Mouse (Mus musculus): Measurements from ENCODE around the gene Itga2b. TPM values are rescaled to one million over a fixed set of nuclear protein-coding genes. Genes with fewer than 3 reads are reported as not detected.
A peak's percentile ranks its signal among the peaks of the same experiment; 100 is the strongest.

Gene Itga2b
- polyA plus RNA-seq, 1 experiment from 2014 or later: 6.6 TPM

DNA sequence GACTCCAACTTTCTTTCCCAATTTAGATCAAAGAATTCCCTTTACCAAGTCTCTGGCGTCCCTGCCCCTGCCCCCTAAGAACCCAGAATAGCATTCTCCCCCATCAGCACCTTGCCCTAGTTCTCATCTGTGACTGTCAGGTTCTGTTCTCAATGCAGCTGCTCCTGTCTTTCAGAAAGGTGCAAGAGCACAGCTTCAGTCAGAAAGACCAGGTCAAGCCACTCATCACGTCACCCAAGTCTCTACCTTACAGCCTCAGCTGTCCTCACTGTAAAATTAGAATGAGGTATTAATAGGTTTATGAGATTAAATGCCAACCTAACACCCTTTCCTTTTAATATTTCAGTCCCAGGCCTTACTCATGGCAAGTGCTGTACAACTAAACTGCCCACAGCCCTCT, 23.3 kb upstream of the Itga2b start:
- Histone ChIP-seq H3K9me3 (ENCODE audit: control insufficient read depth, low read length) (no peaks in the 10 kb centered on the region), H3K36me3 (ENCODE audit: control insufficient read depth, insufficient read depth, low read length) (peaks cover 39% of the 10 kb centered on the region), H3K4me1 (ENCODE audit: control insufficient read depth, insufficient read depth, low read length) (no peaks in the 10 kb centered on the region), H3K27ac (replicated peaks; ENCODE audit: low read depth, low read length) (no peak overlapping the region), H3K9ac (ENCODE audit: low read depth, low read length) (no peak overlapping the region), H3K4me2 (ENCODE audit: low read depth, low read length) (no peak overlapping the region), H3K27me3 (replicated peaks; ENCODE audit: control insufficient read depth, insufficient read depth, low read length) (no peaks in the 10 kb centered on the region), H3K4me3 (ENCODE audit: low read depth, low read length) (no peak overlapping the region)
- no peak for ATAC-seq (ENCODE audit: low read depth)
- 94% methylated on average over 2 of the region's 2 CpGs for WGBS
- peak; percentile 25 for DNase-seq (ENCODE audit: low spot score)

DNA sequence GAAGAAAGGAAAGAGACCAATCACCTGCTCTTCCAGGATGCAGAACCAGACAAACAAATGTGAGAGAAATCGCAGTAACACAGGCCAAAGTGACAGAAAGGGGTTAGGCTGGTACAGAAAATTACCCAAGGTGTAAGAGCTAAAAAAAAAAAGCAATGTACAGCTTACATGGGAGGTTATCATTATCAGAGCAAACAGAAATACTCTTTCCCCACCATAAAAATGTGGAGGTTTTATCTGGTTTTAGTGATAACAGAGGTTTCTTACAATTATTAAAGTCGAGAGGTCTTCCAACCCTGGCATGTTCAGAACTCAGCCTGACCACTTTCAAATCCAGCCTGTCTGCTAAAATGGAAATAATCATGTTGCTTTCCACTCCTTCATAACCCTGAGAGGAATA, 18.0 kb upstream of the Itga2b start:
- DNase-seq (ENCODE audit: low spot score) (no peak), ATAC-seq (ENCODE audit: low read depth) (no peak)
- 87% methylated on average over 2 of the region's 2 CpGs for WGBS
- H3K9ac ChIP-seq (ENCODE audit: low read depth, low read length): no peak overlapping the region
- H3K4me3 ChIP-seq (ENCODE audit: low read depth, low read length): no peak overlapping the region
- no peak overlapping the region for H3K4me2 ChIP-seq (ENCODE audit: low read depth, low read length)
- no peaks in the 10 kb centered on the region for H3K27me3 ChIP-seq (replicated peaks; ENCODE audit: control insufficient read depth, insufficient read depth, low read length)
- H3K36me3 ChIP-seq (ENCODE audit: control insufficient read depth, insufficient read depth, low read length): peaks cover 46% of the 10 kb centered on the region
- no peaks in the 10 kb centered on the region for H3K9me3 ChIP-seq (ENCODE audit: control insufficient read depth, low read length)
- no peaks in the 10 kb centered on the region for H3K4me1 ChIP-seq (ENCODE audit: control insufficient read depth, insufficient read depth, low read length)
- peak overlapping the region; percentile 10; the same call in 1 of the 2 replicates for H3K27ac ChIP-seq (replicated peaks; ENCODE audit: low read depth, low read length)

DNA sequence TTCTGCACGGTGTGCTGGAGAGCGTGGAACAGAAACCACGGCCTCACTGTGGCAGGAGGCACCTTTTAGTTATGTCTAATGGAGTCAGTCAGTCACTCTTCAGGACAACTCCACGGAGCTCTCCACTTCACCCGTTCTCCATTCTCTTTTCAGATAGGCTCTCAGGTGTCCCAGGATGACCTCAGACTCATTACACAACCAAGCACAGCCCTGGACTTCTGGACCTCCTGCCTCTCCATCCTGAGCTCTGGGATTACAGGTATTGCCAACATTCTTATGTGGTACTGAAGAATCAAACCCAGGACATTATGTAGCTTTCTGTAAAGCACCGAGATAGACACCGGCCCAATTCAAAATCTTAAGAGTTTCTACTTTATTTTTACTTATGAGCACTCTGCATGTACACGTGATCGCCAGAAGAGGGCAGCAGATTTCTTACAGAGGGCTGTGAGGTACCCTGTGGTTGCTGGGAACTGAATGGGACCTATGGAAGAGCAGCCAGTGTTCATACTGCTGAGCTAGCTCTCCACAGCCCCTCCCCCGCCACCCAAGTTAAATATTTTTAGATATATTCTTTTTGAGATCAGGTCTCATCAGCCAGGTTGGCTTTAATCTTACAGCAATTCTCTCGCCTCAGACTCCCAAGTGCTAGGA, 16.9 kb upstream of the Itga2b start:
- H3K27ac ChIP-seq (replicated peaks; ENCODE audit: low read depth, low read length): no peak overlapping the region
- H3K4me1 ChIP-seq (ENCODE audit: control insufficient read depth, insufficient read depth, low read length): no peaks in the 10 kb centered on the region
- H3K27me3 ChIP-seq (replicated peaks; ENCODE audit: control insufficient read depth, insufficient read depth, low read length): no peaks in the 10 kb centered on the region
- no peaks in the 10 kb centered on the region for H3K9me3 ChIP-seq (ENCODE audit: control insufficient read depth, low read length)
- H3K9ac ChIP-seq (ENCODE audit: low read depth, low read length): no peak overlapping the region
- peaks cover 48% of the 10 kb centered on the region for H3K36me3 ChIP-seq (ENCODE audit: control insufficient read depth, insufficient read depth, low read length)
- no peak overlapping the region for H3K4me3 ChIP-seq (ENCODE audit: low read depth, low read length)
- 70% methylated on average over 11 of the region's 11 CpGs for WGBS
- DNase-seq (ENCODE audit: low spot score) (peak; percentile 92), ATAC-seq (ENCODE audit: low read depth) (peak; percentile 85)
- H3K4me2 ChIP-seq (ENCODE audit: low read depth, low read length): no peak overlapping the region

DNA sequence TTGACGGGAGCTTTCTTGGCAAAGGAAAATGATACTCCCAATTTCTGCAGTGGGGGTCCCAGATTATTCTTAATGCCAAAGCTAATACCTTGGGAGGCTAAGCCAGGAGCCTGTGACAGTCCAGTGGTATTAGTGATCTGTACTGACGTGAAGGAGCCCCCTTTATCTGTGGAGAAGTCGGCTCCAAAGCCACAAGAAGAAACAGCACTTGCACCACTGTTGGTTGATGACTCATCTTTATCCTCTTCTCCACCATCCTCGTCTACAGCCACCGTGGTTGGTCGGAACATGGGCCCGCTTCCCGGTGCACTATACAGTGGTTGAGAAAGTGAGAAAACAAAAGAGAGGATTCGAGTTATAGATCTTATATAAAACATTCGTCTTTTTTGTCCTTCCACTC, 11.9 kb upstream of the Itga2b start:
- Histone ChIP-seq H3K4me3 (ENCODE audit: low read depth, low read length) (no peak overlapping the region), H3K9ac (ENCODE audit: low read depth, low read length) (no peak overlapping the region), H3K4me2 (ENCODE audit: low read depth, low read length) (no peak overlapping the region), H3K27me3 (replicated peaks; ENCODE audit: control insufficient read depth, insufficient read depth, low read length) (no peaks in the 10 kb centered on the region), H3K9me3 (ENCODE audit: control insufficient read depth, low read length) (no peaks in the 10 kb centered on the region), H3K36me3 (ENCODE audit: control insufficient read depth, insufficient read depth, low read length) (peaks cover 84% of the 10 kb centered on the region), H3K27ac (replicated peaks; ENCODE audit: low read depth, low read length) (no peak overlapping the region), H3K4me1 (ENCODE audit: control insufficient read depth, insufficient read depth, low read length) (no peaks in the 10 kb centered on the region)
- WGBS: 92% methylated on average over 10 of the region's 10 CpGs
- no peak for DNase-seq (ENCODE audit: low spot score)
- no peak for ATAC-seq (ENCODE audit: low read depth)

DNA sequence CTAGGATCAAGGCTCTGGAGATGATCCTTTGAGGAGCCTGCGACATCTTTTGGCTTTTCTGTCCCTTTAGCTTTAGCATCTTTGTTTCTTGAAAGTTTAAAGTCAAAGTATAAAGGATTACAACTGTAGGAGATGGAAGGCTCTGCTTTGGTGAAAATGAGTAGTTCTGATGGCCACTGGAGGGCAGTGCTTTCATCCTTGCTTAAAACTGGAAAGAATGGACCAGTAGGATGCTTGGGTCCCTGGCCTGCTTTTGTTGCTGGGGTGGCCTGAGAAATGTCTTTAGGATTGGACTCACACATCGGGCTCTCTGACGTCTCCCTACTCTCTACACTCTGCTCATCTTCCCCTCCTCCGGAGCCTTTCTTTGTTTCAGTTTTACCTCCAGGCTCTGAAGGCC, 11.0 kb upstream of the Itga2b start:
- DNase-seq (ENCODE audit: low spot score): no peak
- Histone ChIP-seq H3K9me3 (ENCODE audit: control insufficient read depth, low read length) (no peaks in the 10 kb centered on the region), H3K4me1 (ENCODE audit: control insufficient read depth, insufficient read depth, low read length) (no peaks in the 10 kb centered on the region), H3K27me3 (replicated peaks; ENCODE audit: control insufficient read depth, insufficient read depth, low read length) (no peaks in the 10 kb centered on the region), H3K4me3 (ENCODE audit: low read depth, low read length) (no peak overlapping the region), H3K27ac (replicated peaks; ENCODE audit: low read depth, low read length) (no peak overlapping the region), H3K4me2 (ENCODE audit: low read depth, low read length) (no peak overlapping the region), H3K36me3 (ENCODE audit: control insufficient read depth, insufficient read depth, low read length) (peaks cover 79% of the 10 kb centered on the region), H3K9ac (ENCODE audit: low read depth, low read length) (no peak overlapping the region)
- ATAC-seq (ENCODE audit: low read depth): no peak
- 88% methylated on average over 4 of the region's 4 CpGs for WGBS

DNA sequence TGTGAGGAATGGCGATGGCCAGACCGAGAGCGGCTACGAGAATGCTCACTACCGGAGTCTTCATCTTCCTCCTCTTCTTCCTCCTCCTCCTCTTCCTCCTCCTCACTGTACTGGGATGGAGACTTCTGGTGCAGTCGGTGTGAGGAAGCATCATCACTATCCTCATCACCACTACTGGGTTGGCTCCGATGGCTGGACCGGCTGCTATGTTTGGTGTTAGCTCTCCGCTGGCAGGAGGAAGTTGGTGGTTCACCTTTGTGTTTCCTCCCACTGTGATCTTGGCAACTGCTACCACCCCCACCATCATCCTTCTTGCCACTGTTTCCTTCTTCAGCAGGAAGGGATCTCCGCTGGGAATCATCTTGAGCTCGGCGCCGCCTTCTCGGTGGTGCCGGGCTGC, 10.2 kb upstream of the Itga2b start:
- DNase-seq (ENCODE audit: low spot score): no peak
- Histone ChIP-seq H3K4me2 (ENCODE audit: low read depth, low read length) (no peak overlapping the region), H3K36me3 (ENCODE audit: control insufficient read depth, insufficient read depth, low read length) (peaks cover 76% of the 10 kb centered on the region), H3K9me3 (ENCODE audit: control insufficient read depth, low read length) (no peaks in the 10 kb centered on the region), H3K27ac (replicated peaks; ENCODE audit: low read depth, low read length) (no peak overlapping the region), H3K9ac (ENCODE audit: low read depth, low read length) (no peak overlapping the region), H3K27me3 (replicated peaks; ENCODE audit: control insufficient read depth, insufficient read depth, low read length) (no peaks in the 10 kb centered on the region), H3K4me3 (ENCODE audit: low read depth, low read length) (no peak overlapping the region), H3K4me1 (ENCODE audit: control insufficient read depth, insufficient read depth, low read length) (no peaks in the 10 kb centered on the region)
- no peak for ATAC-seq (ENCODE audit: low read depth)
- WGBS: 96% methylated on average over 15 of the region's 15 CpGs

DNA sequence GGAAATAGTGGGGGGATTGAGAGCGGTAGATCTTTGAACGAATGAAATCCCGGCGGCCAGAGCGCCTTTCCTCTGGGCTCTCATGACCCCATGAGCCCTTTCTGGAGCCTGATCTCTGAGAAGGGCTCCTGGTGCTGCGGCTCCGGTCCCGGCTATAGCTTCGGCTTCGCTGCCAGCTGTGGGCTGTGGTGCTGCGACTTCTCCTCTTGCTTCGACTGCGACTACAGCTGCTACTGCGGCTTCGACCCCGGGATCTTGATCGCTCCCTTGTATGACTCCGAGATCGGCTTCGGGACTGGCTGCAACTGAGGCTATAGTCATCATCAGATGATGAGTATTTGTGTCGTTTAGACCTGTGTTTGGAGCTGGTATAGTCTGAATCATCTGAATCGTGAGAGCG, 9.7 kb upstream of the Itga2b start:
- Histone ChIP-seq H3K27me3 (replicated peaks; ENCODE audit: control insufficient read depth, insufficient read depth, low read length) (no peaks in the 10 kb centered on the region), H3K36me3 (ENCODE audit: control insufficient read depth, insufficient read depth, low read length) (peaks cover 73% of the 10 kb centered on the region), H3K4me3 (ENCODE audit: low read depth, low read length) (no peak overlapping the region), H3K9ac (ENCODE audit: low read depth, low read length) (no peak overlapping the region), H3K27ac (replicated peaks; ENCODE audit: low read depth, low read length) (no peak overlapping the region), H3K4me1 (ENCODE audit: control insufficient read depth, insufficient read depth, low read length) (no peaks in the 10 kb centered on the region), H3K9me3 (ENCODE audit: control insufficient read depth, low read length) (no peaks in the 10 kb centered on the region), H3K4me2 (ENCODE audit: low read depth, low read length) (no peak overlapping the region)
- WGBS: 97% methylated on average over 23 of the region's 23 CpGs
- ATAC-seq (ENCODE audit: low read depth) (no peak), DNase-seq (ENCODE audit: low spot score) (no peak)

DNA sequence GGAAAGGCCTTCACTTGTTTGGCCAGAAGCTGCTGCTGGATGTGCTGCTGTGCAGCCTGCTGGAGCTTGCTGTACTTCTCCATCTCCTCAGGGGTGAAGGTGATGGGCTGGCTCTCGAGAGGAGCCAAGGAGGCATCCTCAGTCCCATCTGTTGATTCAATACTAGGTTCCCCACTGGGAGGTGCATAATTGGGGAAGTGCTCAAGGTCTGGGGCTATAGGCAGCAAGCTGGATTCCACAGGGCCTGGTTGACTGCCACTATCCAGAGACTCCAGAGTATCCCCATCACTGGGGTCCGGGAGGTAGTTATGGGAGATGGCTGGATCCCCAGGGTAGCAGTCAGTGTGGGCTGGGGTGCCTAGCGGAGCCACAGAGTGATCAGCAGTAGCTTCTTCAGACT, 8.7 kb upstream of the Itga2b start:
- ATAC-seq (ENCODE audit: low read depth) (no peak), DNase-seq (ENCODE audit: low spot score) (no peak)
- H3K27ac ChIP-seq (replicated peaks; ENCODE audit: low read depth, low read length): no peak overlapping the region
- H3K4me2 ChIP-seq (ENCODE audit: low read depth, low read length): no peak overlapping the region
- no peaks in the 10 kb centered on the region for H3K27me3 ChIP-seq (replicated peaks; ENCODE audit: control insufficient read depth, insufficient read depth, low read length)
- peaks cover 73% of the 10 kb centered on the region for H3K36me3 ChIP-seq (ENCODE audit: control insufficient read depth, insufficient read depth, low read length)
- no peaks in the 10 kb centered on the region for H3K9me3 ChIP-seq (ENCODE audit: control insufficient read depth, low read length)
- WGBS: 96% methylated on average over 3 of the region's 3 CpGs
- H3K9ac ChIP-seq (ENCODE audit: low read depth, low read length): no peak overlapping the region
- no peak overlapping the region for H3K4me3 ChIP-seq (ENCODE audit: low read depth, low read length)
- no peaks in the 10 kb centered on the region for H3K4me1 ChIP-seq (ENCODE audit: control insufficient read depth, insufficient read depth, low read length)

DNA sequence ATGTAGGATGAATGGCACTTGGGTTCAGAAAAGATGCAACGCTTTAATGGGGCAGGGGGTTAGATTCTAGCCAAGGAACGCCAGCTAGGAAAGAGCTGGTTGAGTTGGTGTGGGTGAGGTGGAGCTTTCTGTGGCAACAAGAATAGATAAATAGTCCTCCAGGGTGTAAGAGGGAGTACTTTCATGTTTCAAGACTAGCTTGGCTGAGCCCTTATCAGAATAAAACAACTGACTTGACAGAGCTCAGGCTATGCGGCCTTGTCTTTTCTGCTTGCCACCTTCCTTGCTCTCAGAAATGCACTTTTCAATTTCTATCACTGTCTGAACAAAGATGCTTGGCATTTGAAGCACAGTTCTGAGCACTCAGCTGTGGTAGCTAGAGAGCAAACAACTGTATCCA, 5.1 kb upstream of the Itga2b start:
- Histone ChIP-seq H3K36me3 (ENCODE audit: control insufficient read depth, insufficient read depth, low read length) (peaks cover 43% of the 10 kb centered on the region), H3K27ac (replicated peaks; ENCODE audit: low read depth, low read length) (no peak overlapping the region), H3K4me3 (ENCODE audit: low read depth, low read length) (no peak overlapping the region), H3K27me3 (replicated peaks; ENCODE audit: control insufficient read depth, insufficient read depth, low read length) (no peaks in the 10 kb centered on the region), H3K4me2 (ENCODE audit: low read depth, low read length) (no peak overlapping the region), H3K9ac (ENCODE audit: low read depth, low read length) (no peak overlapping the region), H3K4me1 (ENCODE audit: control insufficient read depth, insufficient read depth, low read length) (no peaks in the 10 kb centered on the region), H3K9me3 (ENCODE audit: control insufficient read depth, low read length) (no peaks in the 10 kb centered on the region)
- DNase-seq (ENCODE audit: low spot score) (no peak), ATAC-seq (ENCODE audit: low read depth) (no peak)
- 95% methylated on average over 3 of the region's 3 CpGs for WGBS
